Mouse (Mus musculus): Measurements from ENCODE around the gene Gde1. TPM values are rescaled to one million over a fixed set of nuclear protein-coding genes. Genes with fewer than 3 reads are reported as not detected.

Gene Gde1
- polyA plus RNA-seq, 1 experiment from 2014 or later, result 87.3 TPM

DNA sequence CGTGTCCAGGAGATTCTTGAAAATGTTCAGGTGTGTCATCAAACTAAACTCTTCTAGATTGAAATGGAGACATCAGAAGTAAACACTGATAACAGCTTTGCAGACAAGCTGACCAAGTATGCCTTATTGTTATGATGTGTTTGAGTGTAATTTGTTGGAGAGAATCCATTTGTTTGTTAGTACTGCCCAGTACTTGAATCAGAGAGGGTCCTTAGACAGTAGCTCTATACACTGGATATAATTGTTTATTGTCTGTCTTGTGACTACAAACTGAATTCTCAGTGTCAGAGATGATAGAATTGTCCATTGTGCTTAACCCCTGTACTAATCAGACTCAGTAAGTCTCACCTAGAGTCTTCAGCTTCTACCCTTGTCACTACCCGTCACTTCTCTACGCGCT is 12.5 kb upstream of the Gde1 start:
- Histone ChIP-seq H3K36me3 (ENCODE audit: control insufficient read depth, insufficient read depth, low read length) (peaks cover 47% of the 10 kb centered on the region), H3K4me1 (ENCODE audit: control insufficient read depth in 2 of 2, insufficient read depth in 2 of 2, low read length in 2 of 2) (no peaks in the 10 kb centered on the region), H3K9me3 (ENCODE audit: control insufficient read depth, low read length) (no peaks in the 10 kb centered on the region), H3K27ac (replicated peaks in 1 of 2; ENCODE audit: control insufficient read depth in 1 of 2, insufficient read depth in 1 of 2, low read depth in 2 of 2, low read length in 2 of 2) (no peak overlapping the region), H3K4me3 (ENCODE audit: control insufficient read depth in 1 of 2, insufficient read depth in 1 of 2, low read depth in 1 of 2, low read length in 2 of 2) (no peak overlapping the region), H3K27me3 (ENCODE audit: control insufficient read depth, insufficient read depth, low read length) (no peaks in the 10 kb centered on the region), H3K4me2 (ENCODE audit: low read length) (no peak overlapping the region), H3K9ac (ENCODE audit: low read length) (no peak overlapping the region)
- WGBS, result 91% methylated on average over 4 of the region's 4 CpGs
- no peak for ATAC-seq (ENCODE audit: insufficient number of reproducible peaks, insufficient read depth, low FRiP score, low read depth)

DNA sequence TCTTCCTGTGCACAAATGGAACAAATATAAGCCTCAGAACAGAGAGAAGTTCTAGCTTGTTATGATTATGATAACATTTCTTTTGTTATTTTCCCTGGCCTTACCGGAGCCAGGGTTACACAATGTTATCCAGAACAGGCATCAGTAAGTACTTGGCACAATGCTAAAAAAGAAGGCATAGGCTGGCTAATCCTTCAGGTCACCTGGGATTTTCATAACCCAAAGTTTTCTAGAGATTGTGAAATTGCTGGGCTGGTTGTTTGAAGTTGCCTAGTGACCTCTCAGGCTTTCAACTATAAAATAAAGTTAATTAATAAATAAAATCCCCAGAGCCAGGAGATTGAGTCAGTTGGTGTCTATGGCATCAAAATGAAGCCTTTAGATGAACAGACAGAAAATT is 9.3 kb upstream of the Gde1 start:
- no peak overlapping the region for H3K9ac ChIP-seq (ENCODE audit: low read length)
- peaks cover 27% of the 10 kb centered on the region for H3K36me3 ChIP-seq (ENCODE audit: control insufficient read depth, insufficient read depth, low read length)
- no peak overlapping the region for H3K4me2 ChIP-seq (ENCODE audit: low read length)
- no peak for ATAC-seq (ENCODE audit: insufficient number of reproducible peaks, insufficient read depth, low FRiP score, low read depth)
- no peak overlapping the region for H3K4me3 ChIP-seq (ENCODE audit: control insufficient read depth in 1 of 2, insufficient read depth in 1 of 2, low read depth in 1 of 2, low read length in 2 of 2)
- H3K9me3 ChIP-seq (ENCODE audit: control insufficient read depth, low read length), result no peaks in the 10 kb centered on the region
- H3K4me1 ChIP-seq (ENCODE audit: control insufficient read depth in 2 of 2, insufficient read depth in 2 of 2, low read length in 2 of 2), result no peaks in the 10 kb centered on the region
- 70% methylated on average over 1 of the region's 1 CpGs for WGBS
- H3K27ac ChIP-seq (replicated peaks in 1 of 2; ENCODE audit: control insufficient read depth in 1 of 2, insufficient read depth in 1 of 2, low read depth in 2 of 2, low read length in 2 of 2), result no peak overlapping the region
- no peaks in the 10 kb centered on the region for H3K27me3 ChIP-seq (ENCODE audit: control insufficient read depth, insufficient read depth, low read length)

DNA sequence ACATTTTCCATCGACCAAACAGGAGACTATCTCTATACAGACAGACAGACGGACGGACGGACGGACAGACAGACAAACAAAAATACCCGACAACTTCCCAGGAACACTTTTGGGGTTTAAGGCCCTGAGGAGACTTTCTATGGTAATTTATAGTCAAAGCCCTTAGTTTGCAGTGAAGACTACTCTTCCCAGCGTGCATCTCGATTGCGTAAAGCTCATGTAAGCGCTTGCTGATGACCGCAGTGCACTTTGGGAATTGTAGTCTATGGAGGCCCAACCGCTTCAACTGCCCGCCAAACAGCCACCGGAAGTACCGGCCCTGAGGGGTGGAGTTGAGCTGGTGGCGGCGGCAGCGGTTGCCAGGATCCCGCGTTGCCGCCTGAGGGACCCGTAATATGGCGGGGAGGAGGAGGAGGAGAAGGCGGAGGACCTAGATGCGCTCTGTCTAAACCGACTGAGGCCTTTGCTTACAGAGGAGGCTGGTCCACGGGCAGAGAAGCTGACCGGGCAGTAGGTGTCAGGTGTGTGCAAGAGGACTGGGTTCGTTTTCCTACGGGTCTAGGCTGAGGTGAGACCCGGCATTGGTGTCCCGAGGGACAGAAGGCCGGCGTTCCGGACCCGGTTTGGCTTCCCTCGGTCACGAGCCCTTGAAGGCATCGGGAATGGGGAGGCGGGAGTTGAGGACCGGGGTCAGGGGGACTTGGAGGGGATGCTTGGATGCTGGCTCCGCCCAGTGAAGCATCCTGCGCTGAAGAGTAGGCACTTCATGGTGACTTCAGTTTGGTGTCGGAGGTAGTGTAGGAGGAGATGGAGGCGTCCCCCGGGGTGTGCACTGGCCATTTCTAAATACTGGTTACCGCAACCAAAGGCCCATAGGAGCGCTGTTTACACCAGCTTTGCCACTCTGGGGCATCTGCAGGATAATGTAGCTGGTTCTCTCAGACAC is 6.9 kb upstream of the Gde1 start, which contains the start of gene Ccp110:
Gene Ccp110 (plus strand): TSS at position 325 of the 946 bp plus-strand sequence.
- Histone ChIP-seq H3K4me1 (ENCODE audit: control insufficient read depth in 2 of 2, insufficient read depth in 2 of 2, low read length in 2 of 2) (no peaks in the 10 kb centered on the region), H3K9ac (ENCODE audit: low read length) (peak within 1 kb of the TSS; percentile 78), H3K4me2 (ENCODE audit: low read length) (peak within 1 kb of the TSS; percentile 81), H3K27me3 (ENCODE audit: control insufficient read depth, insufficient read depth, low read length) (no peaks in the 10 kb centered on the region), H3K36me3 (ENCODE audit: control insufficient read depth, insufficient read depth, low read length) (peaks cover 13% of the 10 kb centered on the region; the same call in 1 of the 2 replicates), H3K27ac (replicated peaks in 1 of 2; ENCODE audit: control insufficient read depth in 1 of 2, insufficient read depth in 1 of 2, low read depth in 2 of 2, low read length in 2 of 2) (no peak within 1 kb of the TSS), H3K9me3 (ENCODE audit: control insufficient read depth, low read length) (no peaks in the 10 kb centered on the region), H3K4me3 (ENCODE audit: control insufficient read depth in 1 of 2, insufficient read depth in 1 of 2, low read depth in 1 of 2, low read length in 2 of 2) (peak within 1 kb of the TSS; percentile 77 to 86)
- 1% methylated on average over 46 of the region's 48 CpGs for WGBS
- ATAC-seq (ENCODE audit: insufficient number of reproducible peaks, insufficient read depth, low FRiP score, low read depth), result peak; percentile 94

DNA sequence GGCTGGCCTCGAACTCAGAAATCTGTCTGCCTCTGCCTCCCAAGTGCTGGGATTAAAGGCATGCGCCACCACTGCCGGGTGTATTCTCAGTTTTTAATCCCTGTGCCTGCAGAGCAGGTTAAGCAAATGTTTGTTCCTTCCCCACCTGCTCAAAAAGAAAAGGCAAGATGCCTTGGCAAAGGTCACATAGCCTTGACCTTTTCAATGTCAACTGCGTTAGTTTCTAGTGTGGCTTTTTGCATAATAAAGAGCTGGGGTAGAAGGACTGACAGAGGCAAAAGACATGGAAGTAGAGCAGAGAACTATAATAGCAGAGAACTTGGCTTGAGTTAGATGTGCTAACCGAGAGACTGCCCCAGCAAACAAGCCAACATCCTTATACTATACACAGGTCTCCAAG is 5.2 kb upstream of the Gde1 start:
- H3K9me3 ChIP-seq (ENCODE audit: control insufficient read depth, low read length), result no peaks in the 10 kb centered on the region
- H3K27me3 ChIP-seq (ENCODE audit: control insufficient read depth, insufficient read depth, low read length), result no peaks in the 10 kb centered on the region
- no peak overlapping the region for H3K27ac ChIP-seq (replicated peaks in 1 of 2; ENCODE audit: control insufficient read depth in 1 of 2, insufficient read depth in 1 of 2, low read depth in 2 of 2, low read length in 2 of 2)
- no peak for ATAC-seq (ENCODE audit: insufficient number of reproducible peaks, insufficient read depth, low FRiP score, low read depth)
- 65% methylated on average over 5 of the region's 5 CpGs for WGBS
- no peak overlapping the region for H3K4me3 ChIP-seq (ENCODE audit: control insufficient read depth in 1 of 2, insufficient read depth in 1 of 2, low read depth in 1 of 2, low read length in 2 of 2)
- no peak overlapping the region for H3K9ac ChIP-seq (ENCODE audit: low read length)
- H3K4me2 ChIP-seq (ENCODE audit: low read length), result no peak overlapping the region
- peaks cover 8% of the 10 kb centered on the region; the same call in 1 of the 2 replicates for H3K36me3 ChIP-seq (ENCODE audit: control insufficient read depth, insufficient read depth, low read length)
- H3K4me1 ChIP-seq (ENCODE audit: control insufficient read depth in 2 of 2, insufficient read depth in 2 of 2, low read length in 2 of 2), result peaks cover 0 to 2% of the 10 kb centered on the region in 2 experiments; a peak in 2 of 4 replicates

GRCm38 (mm10) chr7:118708002-118708401 is 2.4 kb upstream of the Gde1 start:
- Histone ChIP-seq H3K9ac (ENCODE audit: low read length) (no peak overlapping the region), H3K4me2 (ENCODE audit: low read length) (no peak overlapping the region), H3K4me3 (ENCODE audit: control insufficient read depth in 1 of 2, insufficient read depth in 1 of 2, low read depth in 1 of 2, low read length in 2 of 2) (no peak overlapping the region), H3K36me3 (ENCODE audit: control insufficient read depth, insufficient read depth, low read length) (0 out of 2 replicates have a peak, but pooled peaks cover 3% of the 10 kb centered on the region), H3K27me3 (ENCODE audit: control insufficient read depth, insufficient read depth, low read length) (no peaks in the 10 kb centered on the region), H3K4me1 (ENCODE audit: control insufficient read depth in 2 of 2, insufficient read depth in 2 of 2, low read length in 2 of 2) (peaks cover 4 to 17% of the 10 kb centered on the region in 2 experiments; a peak in 3 of 4 replicates), H3K27ac (replicated peaks in 1 of 2; ENCODE audit: control insufficient read depth in 1 of 2, insufficient read depth in 1 of 2, low read depth in 2 of 2, low read length in 2 of 2) (no peak overlapping the region), H3K9me3 (ENCODE audit: control insufficient read depth, low read length) (no peaks in the 10 kb centered on the region)
- ATAC-seq (ENCODE audit: insufficient number of reproducible peaks, insufficient read depth, low FRiP score, low read depth), result no peak
- 38% methylated on average over 4 of the region's 4 CpGs for WGBS

- Histone ChIP-seq H3K27ac (replicated peaks in 1 of 2; ENCODE audit: control insufficient read depth in 1 of 2, insufficient read depth in 1 of 2, low read depth in 2 of 2, low read length in 2 of 2) (no peak overlapping the region), H3K4me2 (ENCODE audit: low read length) (no peak overlapping the region), H3K27me3 (ENCODE audit: control insufficient read depth, insufficient read depth, low read length) (no peaks in the 10 kb centered on the region), H3K4me1 (ENCODE audit: control insufficient read depth in 2 of 2, insufficient read depth in 2 of 2, low read length in 2 of 2) (peaks cover 4 to 17% of the 10 kb centered on the region in 2 experiments; a peak in 3 of 4 replicates), H3K4me3 (ENCODE audit: control insufficient read depth in 1 of 2, insufficient read depth in 1 of 2, low read depth in 1 of 2, low read length in 2 of 2) (no peak overlapping the region), H3K9me3 (ENCODE audit: control insufficient read depth, low read length) (no peaks in the 10 kb centered on the region), H3K9ac (ENCODE audit: low read length) (no peak overlapping the region), H3K36me3 (ENCODE audit: control insufficient read depth, insufficient read depth, low read length) (0 out of 2 replicates have a peak, but pooled peaks cover 4% of the 10 kb centered on the region)
- WGBS, result 58% methylated on average over 2 of the region's 2 CpGs
- ATAC-seq (ENCODE audit: insufficient number of reproducible peaks, insufficient read depth, low FRiP score, low read depth), result no peak
Measured at GRCm38 (mm10) chr7:118707216-118707615, 1.6 kb upstream of the Gde1 start.

GRCm38 (mm10) chr7:118706488-118706887 is 910 bp upstream of the Gde1 start:
- ATAC-seq (ENCODE audit: insufficient number of reproducible peaks, insufficient read depth, low FRiP score, low read depth), result no peak
- Histone ChIP-seq H3K4me1 (ENCODE audit: control insufficient read depth in 2 of 2, insufficient read depth in 2 of 2, low read length in 2 of 2) (peaks cover 4 to 17% of the 10 kb centered on the region in 2 experiments; a peak in 3 of 4 replicates), H3K9ac (ENCODE audit: low read length) (no peak overlapping the region), H3K9me3 (ENCODE audit: control insufficient read depth, low read length) (no peaks in the 10 kb centered on the region), H3K36me3 (ENCODE audit: control insufficient read depth, insufficient read depth, low read length) (0 out of 2 replicates have a peak, but pooled peaks cover 4% of the 10 kb centered on the region), H3K27me3 (ENCODE audit: control insufficient read depth, insufficient read depth, low read length) (no peaks in the 10 kb centered on the region), H3K4me2 (ENCODE audit: low read length) (no peak overlapping the region), H3K4me3 (ENCODE audit: control insufficient read depth in 1 of 2, insufficient read depth in 1 of 2, low read depth in 1 of 2, low read length in 2 of 2) (no peak overlapping the region), H3K27ac (replicated peaks in 1 of 2; ENCODE audit: control insufficient read depth in 1 of 2, insufficient read depth in 1 of 2, low read depth in 2 of 2, low read length in 2 of 2) (no peak overlapping the region)
- 88% methylated on average over 5 of the region's 5 CpGs for WGBS
